Mouse (Mus musculus): Measurements from ENCODE around the gene Gm45015. TPM values are rescaled to one million over a fixed set of nuclear protein-coding genes. Genes with fewer than 3 reads are reported as not detected.
"Not testable (repeated sequence)": the region's sequence is repeated elsewhere in the genome, so short reads cannot be mapped to it uniquely, and the experiment has no call there.

Gene Gm45015
- polyA plus RNA-seq, 1 experiment from 2014 or later: not detected

GRCm38 (mm10) chrX:73342483-73342895 lies 5.8 kb upstream of the Gm45015 start, which contains the start of gene Zfp275:
TSS of gene Zfp275 (plus strand) at chrX:73342621.
- no peaks in the 10 kb centered on the region for H3K36me3 ChIP-seq (ENCODE audit: control insufficient read depth, insufficient read depth)

GRCm38 (mm10) chrX:73342068-73342467 lies 5.4 kb upstream of the Gm45015 start:
- H3K4me3 ChIP-seq (replicated peaks; ENCODE audit: low read length): peak overlapping the region; percentile 63
- H3K9ac ChIP-seq (replicated peaks; ENCODE audit: low read depth, low read length): no peak overlapping the region; the same call in 1 of the 2 replicates
- ATAC-seq: peak; percentile 22
- H3K27ac ChIP-seq (ENCODE audit: low read length): no peak overlapping the region
- H3K27me3 ChIP-seq (replicated peaks; ENCODE audit: control insufficient read depth, insufficient read depth, low read length): no peaks in the 10 kb centered on the region
- H3K4me2 ChIP-seq (ENCODE audit: low read length): peak overlapping the region; percentile 59
- no peaks in the 10 kb centered on the region for H3K9me3 ChIP-seq (ENCODE audit: control insufficient read depth, low read length)
- WGBS: 18% methylated on average over 3 of the region's 3 CpGs
- H3K36me3 ChIP-seq (ENCODE audit: control insufficient read depth, insufficient read depth): no peaks in the 10 kb centered on the region
- H3K4me1 ChIP-seq (replicated peaks; ENCODE audit: control insufficient read depth, insufficient read depth, low read length): peaks cover 9% of the 10 kb centered on the region; the same call in 1 of the 2 replicates

More at GRCm38 (mm10) chrX:73342483-73342895, 5.8 kb upstream of the Gm45015 start, which contains the start of gene Zfp275:
- peaks cover 9% of the 10 kb centered on the region; the same call in 1 of the 2 replicates for H3K4me1 ChIP-seq (replicated peaks; ENCODE audit: control insufficient read depth, insufficient read depth, low read length)
- no peaks in the 10 kb centered on the region for H3K9me3 ChIP-seq (ENCODE audit: control insufficient read depth, low read length)
- no peaks in the 10 kb centered on the region for H3K27me3 ChIP-seq (replicated peaks; ENCODE audit: control insufficient read depth, insufficient read depth, low read length)
- peak within 1 kb of the TSS; percentile 67 for H3K27ac ChIP-seq (ENCODE audit: low read length)
- peak; percentile 98 for ATAC-seq
- peak within 1 kb of the TSS; percentile 59 for H3K4me2 ChIP-seq (ENCODE audit: low read length)
- H3K4me3 ChIP-seq (replicated peaks; ENCODE audit: low read length): peak within 1 kb of the TSS; percentile 63
- peak within 1 kb of the TSS; percentile 73 for H3K9ac ChIP-seq (replicated peaks; ENCODE audit: low read depth, low read length)
- 17% methylated on average over 35 of the region's 37 CpGs for WGBS

GRCm38 (mm10) chrX:73341473-73341872 lies 4.8 kb upstream of the Gm45015 start:
- Histone ChIP-seq H3K36me3 (ENCODE audit: control insufficient read depth, insufficient read depth) (no peaks in the 10 kb centered on the region), H3K9ac (replicated peaks; ENCODE audit: low read depth, low read length) (no peak overlapping the region), H3K27me3 (replicated peaks; ENCODE audit: control insufficient read depth, insufficient read depth, low read length) (no peaks in the 10 kb centered on the region), H3K4me3 (replicated peaks; ENCODE audit: low read length) (no peak overlapping the region), H3K4me1 (replicated peaks; ENCODE audit: control insufficient read depth, insufficient read depth, low read length) (peaks cover 9% of the 10 kb centered on the region; the same call in 1 of the 2 replicates), H3K9me3 (ENCODE audit: control insufficient read depth, low read length) (no peaks in the 10 kb centered on the region), H3K27ac (ENCODE audit: low read length) (no peak overlapping the region), H3K4me2 (ENCODE audit: low read length) (no peak overlapping the region)
- 63% methylated on average over 1 of the region's 1 CpGs for WGBS
- ATAC-seq: no peak

- H3K27me3 ChIP-seq (replicated peaks; ENCODE audit: control insufficient read depth, insufficient read depth, low read length): no peaks in the 10 kb centered on the region
- H3K4me2 ChIP-seq (ENCODE audit: low read length): no peak overlapping the region
- no peak overlapping the region for H3K9ac ChIP-seq (replicated peaks; ENCODE audit: low read depth, low read length)
- no peaks in the 10 kb centered on the region for H3K9me3 ChIP-seq (ENCODE audit: control insufficient read depth, low read length)
- ATAC-seq: no peak
- H3K36me3 ChIP-seq (ENCODE audit: control insufficient read depth, insufficient read depth): no peaks in the 10 kb centered on the region
- no peak overlapping the region for H3K4me3 ChIP-seq (replicated peaks; ENCODE audit: low read length)
- no peaks in the 10 kb centered on the region for H3K4me1 ChIP-seq (replicated peaks; ENCODE audit: control insufficient read depth, insufficient read depth, low read length)
- no peak overlapping the region for H3K27ac ChIP-seq (ENCODE audit: low read length)
Observed at GRCm38 (mm10) chrX:73333548-73333947, 3.1 kb downstream of the Gm45015 start.

GRCm38 (mm10) chrX:73327215-73327614 lies 9.4 kb downstream of the Gm45015 start:
- Histone ChIP-seq H3K4me2 (ENCODE audit: low read length) (no peak overlapping the region), H3K9ac (replicated peaks; ENCODE audit: low read depth, low read length) (no peak overlapping the region), H3K4me1 (replicated peaks; ENCODE audit: control insufficient read depth, insufficient read depth, low read length) (no peaks in the 10 kb centered on the region), H3K4me3 (replicated peaks; ENCODE audit: low read length) (no peak overlapping the region), H3K9me3 (ENCODE audit: control insufficient read depth, low read length) (no peaks in the 10 kb centered on the region), H3K27ac (ENCODE audit: low read length) (no peak overlapping the region), H3K27me3 (replicated peaks; ENCODE audit: control insufficient read depth, insufficient read depth, low read length) (no peaks in the 10 kb centered on the region), H3K36me3 (ENCODE audit: control insufficient read depth, insufficient read depth) (no peaks in the 10 kb centered on the region)
- ATAC-seq: no peak
- 78% methylated on average over 2 of the region's 2 CpGs for WGBS

- no peak overlapping the region for H3K27ac ChIP-seq (ENCODE audit: low read length)
- no peak overlapping the region for H3K9ac ChIP-seq (replicated peaks; ENCODE audit: low read depth, low read length)
- WGBS: 84% methylated on average over 3 of the region's 3 CpGs
- no peak overlapping the region for H3K4me2 ChIP-seq (ENCODE audit: low read length)
- ATAC-seq: no peak
- H3K4me1 ChIP-seq (replicated peaks; ENCODE audit: control insufficient read depth, insufficient read depth, low read length): no peaks in the 10 kb centered on the region
- no peaks in the 10 kb centered on the region for H3K27me3 ChIP-seq (replicated peaks; ENCODE audit: control insufficient read depth, insufficient read depth, low read length)
- no peak overlapping the region for H3K4me3 ChIP-seq (replicated peaks; ENCODE audit: low read length)
- no peaks in the 10 kb centered on the region for H3K9me3 ChIP-seq (ENCODE audit: control insufficient read depth, low read length)
- H3K36me3 ChIP-seq (ENCODE audit: control insufficient read depth, insufficient read depth): no peaks in the 10 kb centered on the region
Observed at GRCm38 (mm10) chrX:73321029-73321428, 15.6 kb downstream of the Gm45015 start.

GRCm38 (mm10) chrX:73312522-73312921 lies 24.1 kb downstream of the Gm45015 start:
- no peak overlapping the region for H3K27ac ChIP-seq (ENCODE audit: low read length)
- H3K9ac ChIP-seq (replicated peaks; ENCODE audit: low read depth, low read length): no peak overlapping the region
- no peaks in the 10 kb centered on the region for H3K27me3 ChIP-seq (replicated peaks; ENCODE audit: control insufficient read depth, insufficient read depth, low read length)
- no peaks in the 10 kb centered on the region for H3K9me3 ChIP-seq (ENCODE audit: control insufficient read depth, low read length)
- no peak for ATAC-seq
- H3K4me1 ChIP-seq (replicated peaks; ENCODE audit: control insufficient read depth, insufficient read depth, low read length): no peaks in the 10 kb centered on the region
- WGBS: 39% methylated on average over 3 of the region's 3 CpGs
- no peak overlapping the region for H3K4me3 ChIP-seq (replicated peaks; ENCODE audit: low read length)
- H3K4me2 ChIP-seq (ENCODE audit: low read length): no peak overlapping the region
- no peaks in the 10 kb centered on the region for H3K36me3 ChIP-seq (ENCODE audit: control insufficient read depth, insufficient read depth)

- not testable (repeated sequence) for H3K9ac ChIP-seq (replicated peaks; ENCODE audit: low read depth, low read length); H3K27me3 ChIP-seq (replicated peaks; ENCODE audit: control insufficient read depth, insufficient read depth, low read length); H3K4me2 ChIP-seq (ENCODE audit: low read length); H3K4me3 ChIP-seq (replicated peaks; ENCODE audit: low read length); ATAC-seq; H3K9me3 ChIP-seq (ENCODE audit: control insufficient read depth, low read length); H3K36me3 ChIP-seq (ENCODE audit: control insufficient read depth, insufficient read depth); H3K27ac ChIP-seq (ENCODE audit: low read length); H3K4me1 ChIP-seq (replicated peaks; ENCODE audit: control insufficient read depth, insufficient read depth, low read length)
- 84% methylated on average over 6 of the region's 10 CpGs for WGBS
Observed at GRCm38 (mm10) chrX:73295745-73296144, 40.9 kb downstream of the Gm45015 start.

GRCm38 (mm10) chrX:73292876-73293275 lies 43.8 kb downstream of the Gm45015 start, which contains the start of the genes Xlr5a and Xlr5c:
TSS of gene Xlr5a (minus strand) at chrX:73292976.
TSS of gene Xlr5c (minus strand) at chrX:73292976.
- H3K36me3 ChIP-seq (ENCODE audit: control insufficient read depth, insufficient read depth); H3K9me3 ChIP-seq (ENCODE audit: control insufficient read depth, low read length); H3K4me1 ChIP-seq (replicated peaks; ENCODE audit: control insufficient read depth, insufficient read depth, low read length); H3K27me3 ChIP-seq (replicated peaks; ENCODE audit: control insufficient read depth, insufficient read depth, low read length); ATAC-seq; H3K9ac ChIP-seq (replicated peaks; ENCODE audit: low read depth, low read length); H3K4me2 ChIP-seq (ENCODE audit: low read length); H3K4me3 ChIP-seq (replicated peaks; ENCODE audit: low read length); H3K27ac ChIP-seq (ENCODE audit: low read length): not testable (repeated sequence)
- 91% methylated on average over 15 of the region's 17 CpGs for WGBS
